Mouse (Mus musculus) cortical plate, adult 2 months (tissue): ENCODE measurements around the gene Ly6g6f.

ENCODE experiments used
- CTCF ChIP-seq: fragments of 200-500 bp; IDR thresholded peaks from 2 replicates; pipeline ENCODE4 v1.5.1; 2011; ENCODE audit warnings: mild to moderate bottlenecking, control low read depth, low read length; ENCODE audit not compliant: insufficient read depth; ENCODE audit errors: extremely low read depth
- POLR2A ChIP-seq: fragments of 200-500 bp; IDR thresholded peaks from 2 replicates; pipeline ENCODE4 v1.6.1; 2011; ENCODE audit warnings: mild to moderate bottlenecking, low read length, control low read depth; ENCODE audit not compliant: insufficient read depth; ENCODE audit errors: extremely low read depth

DNA sequence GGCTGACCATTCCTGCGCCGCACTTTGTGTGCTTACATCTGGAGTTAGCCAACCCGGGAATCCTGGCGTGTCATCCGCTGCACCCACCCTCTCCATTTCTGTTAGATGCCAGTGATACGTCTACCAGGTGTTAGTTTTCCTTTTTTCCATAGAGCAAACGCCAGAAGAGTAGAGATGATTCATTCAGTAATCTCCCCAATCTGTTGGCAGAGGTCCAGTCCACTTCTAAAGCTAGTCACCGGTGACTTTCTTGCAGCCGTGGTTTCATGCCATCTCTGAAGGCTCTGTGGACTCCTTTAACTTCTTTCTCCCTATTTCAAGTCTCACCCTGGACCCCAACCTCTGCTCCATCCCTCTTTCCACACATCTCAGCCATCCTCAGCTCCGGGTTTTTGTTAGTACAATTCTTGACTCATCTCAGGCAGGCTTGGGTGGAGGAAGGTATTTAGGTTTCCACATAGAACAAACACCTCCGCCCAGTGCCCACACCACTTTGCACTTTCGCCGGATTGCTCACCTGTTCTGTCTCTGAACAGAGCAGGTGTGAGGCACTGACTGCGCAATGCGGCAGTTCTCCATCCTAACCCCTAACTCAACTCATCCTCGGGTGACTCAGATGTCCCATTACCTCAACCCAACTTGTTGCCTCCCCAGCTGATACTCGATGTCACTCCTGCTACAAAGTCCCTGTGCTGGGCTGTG lies 17.0 kb downstream of the Ly6g6f start:
- TF ChIP-seq POLR2A (no peak), CTCF (no peak)
